Mouse (Mus musculus): Measurements from ENCODE around the gene Terf2. TPM values are rescaled to one million over a fixed set of nuclear protein-coding genes. Genes with fewer than 3 reads are reported as not detected.
A peak's percentile ranks its signal among the peaks of the same experiment; 100 is the strongest.

Gene Terf2
- total RNA-seq, 2 experiments from 2014 or later: 38.2 to 39.6 TPM

- intact Hi-C loops (cut with DNase I): no loop called here
- no peak for DNase-seq (ENCODE audit: extremely low spot score in 1 of 2, low spot score in 2 of 2)
Observed at GRCm38 (mm10) chr8:107031577-107032090, 64.7 kb downstream of the Terf2 start.

DNA sequence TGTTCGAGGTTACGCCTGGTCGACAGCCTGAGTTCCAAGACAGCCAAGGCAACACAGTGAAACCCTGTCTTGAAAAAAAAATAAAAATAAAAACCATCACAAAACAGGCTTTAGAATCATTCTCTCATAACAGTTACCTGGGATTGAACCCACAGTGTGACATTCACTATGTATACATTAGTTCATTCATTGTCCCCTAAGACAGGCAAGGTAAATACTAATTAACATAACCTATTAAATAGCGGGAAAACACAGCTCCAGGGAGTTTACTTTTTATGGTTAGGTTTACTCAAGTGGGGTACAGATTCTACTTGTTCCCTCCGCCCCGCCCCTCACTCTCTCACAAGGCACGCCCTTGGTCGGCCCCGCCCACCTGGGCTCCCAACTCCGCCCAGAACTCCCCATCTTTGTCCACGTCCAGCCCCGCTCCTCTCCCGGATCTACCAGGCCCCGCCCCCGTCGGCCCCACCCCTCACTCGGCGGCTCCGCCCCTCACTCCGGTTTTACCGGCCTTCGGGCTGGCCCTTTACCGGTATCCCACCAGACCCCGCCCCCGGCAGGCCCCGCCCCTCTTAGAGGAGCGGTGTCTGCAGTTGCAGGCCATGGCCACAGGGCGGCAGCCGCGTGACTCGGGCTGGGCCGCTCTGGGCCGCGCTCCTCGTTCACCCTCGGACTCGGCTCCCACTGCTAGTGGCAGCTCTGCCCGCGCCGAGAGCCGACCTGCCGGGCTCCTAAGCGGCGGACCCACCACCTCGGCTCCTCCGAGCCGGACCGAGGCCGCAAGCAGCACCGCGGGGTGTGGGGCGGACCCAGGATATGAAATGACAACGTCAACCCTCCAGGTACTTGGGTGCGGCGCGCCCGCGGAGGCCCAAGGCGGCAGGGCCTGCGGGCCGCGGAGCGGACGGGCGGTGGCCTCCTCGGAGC, 65.4 kb downstream of the Terf2 start, which contains the start of gene Vps4a:
TSS of gene Vps4a (plus strand) at position 573 of the 927 bp plus-strand sequence.
- intact Hi-C loops (cut with DNase I): no loop called here
- peak; percentile 91 to 95 for DNase-seq (ENCODE audit: extremely low spot score in 1 of 2, low spot score in 2 of 2)

DNA sequence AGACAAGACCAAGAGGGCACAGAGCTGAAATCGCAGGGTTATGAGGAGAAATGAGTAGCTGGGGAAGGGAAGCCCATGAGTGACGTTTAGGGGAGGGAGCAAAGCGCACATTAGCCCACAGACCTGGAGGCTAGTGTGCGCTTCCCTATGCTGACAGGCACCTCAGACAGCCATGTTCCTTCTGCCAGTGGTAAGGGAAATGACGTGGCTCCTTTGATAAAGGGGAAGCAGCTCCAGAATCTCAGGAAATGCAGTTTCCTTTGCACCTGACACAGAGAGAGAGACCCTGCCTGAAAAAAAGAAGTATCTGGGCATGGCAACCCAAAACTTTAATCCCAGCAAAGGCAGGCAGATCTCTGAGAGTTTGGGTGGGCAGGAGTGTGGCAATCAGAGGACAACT, 66.3 kb downstream of the Terf2 start:
- no peak for DNase-seq (ENCODE audit: extremely low spot score in 1 of 2, low spot score in 2 of 2)
- intact Hi-C loops (cut with DNase I): no loop called here

DNA sequence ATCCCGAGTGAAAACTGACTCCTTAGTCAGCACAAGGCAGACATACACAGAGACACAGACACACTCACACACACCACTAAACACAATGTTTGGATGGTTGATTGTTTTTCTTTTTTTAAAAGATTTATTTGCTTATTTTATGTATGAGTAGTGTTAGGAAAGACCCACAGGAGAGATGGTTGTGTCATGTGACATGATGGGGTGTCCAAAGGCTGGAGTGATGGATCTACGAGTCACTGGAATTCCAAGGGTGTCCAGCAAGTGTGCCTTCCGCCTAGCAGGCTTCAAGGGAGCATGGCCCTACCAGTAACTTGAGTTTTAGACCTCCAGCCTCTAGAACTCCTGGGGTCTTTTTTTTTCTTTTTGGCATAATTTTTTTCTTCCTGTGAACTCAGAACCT, 67.0 kb downstream of the Terf2 start:
- DNase-seq (ENCODE audit: extremely low spot score in 1 of 2, low spot score in 2 of 2): no peak
- intact Hi-C loops (cut with DNase I): no loop called here

GRCm38 (mm10) chr8:107023479-107023878, 72.9 kb downstream of the Terf2 start:
- DNase-seq (ENCODE audit: extremely low spot score in 1 of 2, low spot score in 2 of 2): no peak
- intact Hi-C loops (cut with DNase I): no loop called here

Small RNAs within 50 kb of the gene (microRNA-seq; reads per million reads assigned to microRNA genes)
- gene Mir7075: 2.3 reads per million

Other genes starting within 250 kb of the Terf2 start
- 1 to 10 TPM; 5.6 to 6.1 TPM for gene Has3, start 226.3 kb downstream of the Terf2 start, total RNA-seq (2021)
- gene Utp4, start 202.9 kb downstream of the Terf2 start, total RNA-seq (2021): 10 to 100 TPM; 25.6 to 27.4 TPM
- gene Sntb2, start 160.8 kb downstream of the Terf2 start, total RNA-seq (2021): 1 to 10 TPM; 6.7 to 7.1 TPM
- gene Vps4a, start 65.3 kb downstream of the Terf2 start, total RNA-seq (2021): 100 to 1,000 TPM; 130 to 143 TPM
- 10 to 100 TPM; 25.5 to 25.8 TPM for gene Pdf, start 47.9 kb downstream of the Terf2 start, total RNA-seq (2021)
- 10 to 100 TPM; 26.2 to 28.0 TPM for gene Cog8, start 39.9 kb downstream of the Terf2 start, total RNA-seq (2021)
- gene Nip7, start 39.7 kb downstream of the Terf2 start, total RNA-seq (2021): 10 to 100 TPM; 61.0 to 62.3 TPM
- not detected for gene Tmed6, start 30.9 kb downstream of the Terf2 start, total RNA-seq (2021)
- gene Cyb5b, start 54.1 kb upstream of the Terf2 start, total RNA-seq (2021): 10 to 100 TPM; 92.2 to 95.1 TPM
- gene Nfat5, start 196.9 kb upstream of the Terf2 start, total RNA-seq (2021): 10 to 100 TPM; 32.7 to 33.6 TPM